Mouse (Mus musculus): Measurements from ENCODE around the gene Gm14214. TPM values are rescaled to one million over a fixed set of nuclear protein-coding genes. Genes with fewer than 3 reads are reported as not detected.
A peak's percentile ranks its signal among the peaks of the same experiment; 100 is the strongest.

Gm14214 gene
- total RNA-seq, 2 experiments from 2014 or later, result not detected

GRCm38 (mm10) chr2:154779648-154780047 is 9.8 kb upstream of the Gm14214 start:
- DNase-seq, result no peak
- intact Hi-C loops (cut with DNase I), result loop anchor here (5.0 kb wide), 1 partner anchor 67 kb away; no protein-coding TSS in a partner anchor

- intact Hi-C loops (cut with DNase I), result loop anchor here (5.0 kb wide), 1 partner anchor 64 kb away; no protein-coding TSS in a partner anchor
- DNase-seq, result no peak
Measured at GRCm38 (mm10) chr2:154776496-154776895, 6.7 kb upstream of the Gm14214 start.

GRCm38 (mm10) chr2:154774032-154774431 is 4.2 kb upstream of the Gm14214 start:
- no peak for DNase-seq
- intact Hi-C loops (cut with DNase I), result no loop called here

GRCm38 (mm10) chr2:154771604-154772003 is 1.8 kb upstream of the Gm14214 start:
- no peak for DNase-seq
- intact Hi-C loops (cut with DNase I), result no loop called here

- intact Hi-C loops (cut with DNase I), result no loop called here
- DNase-seq, result no peak
Measured at GRCm38 (mm10) chr2:154767051-154767450, 2.8 kb downstream of the Gm14214 start.

- intact Hi-C loops (cut with DNase I), result no loop called here
Measured at GRCm38 (mm10) chr2:154765554-154766008, 4.2 kb downstream of the Gm14214 start.

GRCm38 (mm10) chr2:154764828-154765497 is 4.9 kb downstream of the Gm14214 start:
- no peak for DNase-seq
- intact Hi-C loops (cut with DNase I), result no loop called here

More at GRCm38 (mm10) chr2:154765554-154766008, 4.2 kb downstream of the Gm14214 start:
- peak in 1 of 2 experiments; percentile 26 for DNase-seq

- intact Hi-C loops (cut with DNase I), result no loop called here
Measured at GRCm38 (mm10) chr2:154763226-154763625, 6.6 kb downstream of the Gm14214 start.

GRCm38 (mm10) chr2:154758454-154758853 is 11.4 kb downstream of the Gm14214 start:
- no peak for DNase-seq
- intact Hi-C loops (cut with DNase I), result no loop called here

More at GRCm38 (mm10) chr2:154763226-154763625, 6.6 kb downstream of the Gm14214 start:
- no peak for DNase-seq

- no peak for DNase-seq
- intact Hi-C loops (cut with DNase I), result no loop called here
Measured at GRCm38 (mm10) chr2:154757691-154758090, 12.1 kb downstream of the Gm14214 start.

GRCm38 (mm10) chr2:154755791-154756190 is 14.0 kb downstream of the Gm14214 start:
- intact Hi-C loops (cut with DNase I), result no loop called here
- DNase-seq, result no peak

- DNase-seq, result no peak
- intact Hi-C loops (cut with DNase I), result no loop called here
Measured at GRCm38 (mm10) chr2:154754068-154754560, 15.7 kb downstream of the Gm14214 start.

GRCm38 (mm10) chr2:154751924-154752323 is 17.9 kb downstream of the Gm14214 start:
- intact Hi-C loops (cut with DNase I), result no loop called here
- peak; percentile 21 to 23 for DNase-seq

- DNase-seq, result no peak
- intact Hi-C loops (cut with DNase I), result no loop called here
Measured at GRCm38 (mm10) chr2:154749046-154750036, 20.5 kb downstream of the Gm14214 start.

- intact Hi-C loops (cut with DNase I), result no loop called here
- DNase-seq, result no peak
Measured at GRCm38 (mm10) chr2:154748383-154748782, 21.4 kb downstream of the Gm14214 start.

GRCm38 (mm10) chr2:154743915-154744314 is 25.9 kb downstream of the Gm14214 start:
- DNase-seq, result no peak

GRCm38 (mm10) chr2:154742911-154743819 is 26.7 kb downstream of the Gm14214 start:
- DNase-seq, result no peak
- intact Hi-C loops (cut with DNase I), result no loop called here

More at GRCm38 (mm10) chr2:154743915-154744314, 25.9 kb downstream of the Gm14214 start:
- intact Hi-C loops (cut with DNase I), result no loop called here

- intact Hi-C loops (cut with DNase I), result no loop called here
- DNase-seq, result no peak
Measured at GRCm38 (mm10) chr2:154738621-154739020, 31.2 kb downstream of the Gm14214 start.

GRCm38 (mm10) chr2:154735986-154736385 is 33.8 kb downstream of the Gm14214 start:
- DNase-seq, result no peak
- intact Hi-C loops (cut with DNase I), result no loop called here

GRCm38 (mm10) chr2:154735416-154735815 is 34.4 kb downstream of the Gm14214 start:
- intact Hi-C loops (cut with DNase I), result no loop called here
- no peak for DNase-seq
